Mouse (Mus musculus) T-helper 1 cell (primary cell): Measurements from ENCODE around the gene Zfp598.

Experiments
- in situ Hi-C: fragments of 300-600 bp; cut with MboI, MseI; formaldehyde crosslinking; loops from one replicate; pipeline ENCODE4 v1.15.1; 2025; ENCODE audit warnings: high pct_unique_total_duplicates

Gene Zfp598

GRCm38 (mm10) chr17:24669545-24670245, at the start of gene Zfp598:
TSS of gene Zfp598 (plus strand) at chr17:24669687.
- in situ Hi-C loops, result no loop called here

GRCm38 (mm10) chr17:24625472-24625871, 44.0 kb upstream of the Zfp598 start:
- in situ Hi-C loops, result no loop called here

- in situ Hi-C loops, result no loop called here
Observed at GRCm38 (mm10) chr17:24628646-24629045, 40.8 kb upstream of the Zfp598 start.

GRCm38 (mm10) chr17:24630072-24630471, 39.4 kb upstream of the Zfp598 start:
- in situ Hi-C loops, result no loop called here

GRCm38 (mm10) chr17:24632167-24632812, 37.2 kb upstream of the Zfp598 start, which contains the start of the genes Tsc2 and Nthl1:
TSS of gene Tsc2 (minus strand) at chr17:24632630.
TSS of gene Nthl1 (plus strand) at chr17:24632680.
- in situ Hi-C loops, result no loop called here

- in situ Hi-C loops, result no loop called here
Observed at GRCm38 (mm10) chr17:24632813-24633449, 36.6 kb upstream of the Zfp598 start.

GRCm38 (mm10) chr17:24633831-24634230, 35.7 kb upstream of the Zfp598 start:
- in situ Hi-C loops, result no loop called here

- in situ Hi-C loops, result no loop called here
Observed at GRCm38 (mm10) chr17:24635024-24635423, 34.5 kb upstream of the Zfp598 start.

- in situ Hi-C loops, result no loop called here
Observed at GRCm38 (mm10) chr17:24635694-24636093, 33.8 kb upstream of the Zfp598 start.

GRCm38 (mm10) chr17:24636781-24637481, 32.6 kb upstream of the Zfp598 start:
- in situ Hi-C loops, result no loop called here

- in situ Hi-C loops, result no loop called here
Observed at GRCm38 (mm10) chr17:24638214-24638613, 31.3 kb upstream of the Zfp598 start.

- in situ Hi-C loops, result no loop called here
Observed at GRCm38 (mm10) chr17:24638840-24639239, 30.6 kb upstream of the Zfp598 start.

- in situ Hi-C loops, result no loop called here
Observed at GRCm38 (mm10) chr17:24639571-24639988, 29.9 kb upstream of the Zfp598 start.

GRCm38 (mm10) chr17:24640119-24640518, 29.4 kb upstream of the Zfp598 start:
- in situ Hi-C loops, result no loop called here

- in situ Hi-C loops, result no loop called here
Observed at GRCm38 (mm10) chr17:24640581-24640980, 28.9 kb upstream of the Zfp598 start.

- in situ Hi-C loops, result no loop called here
Observed at GRCm38 (mm10) chr17:24641944-24642343, 27.5 kb upstream of the Zfp598 start.

- in situ Hi-C loops, result no loop called here
Observed at GRCm38 (mm10) chr17:24642791-24643343, 26.6 kb upstream of the Zfp598 start.

- in situ Hi-C loops, result no loop called here
Observed at GRCm38 (mm10) chr17:24644030-24644715, 25.3 kb upstream of the Zfp598 start.

GRCm38 (mm10) chr17:24644875-24645721, 24.4 kb upstream of the Zfp598 start:
- in situ Hi-C loops, result no loop called here

- in situ Hi-C loops, result no loop called here
Observed at GRCm38 (mm10) chr17:24645916-24646315, 23.6 kb upstream of the Zfp598 start.
